Mouse (Mus musculus) myocyte (in vitro differentiated cells): ENCODE measurements around the gene Usp7.

Source experiments
- CEBPB ChIP-seq: IDR thresholded peaks from 2 replicates; pipeline ENCODE4 v1.6.1; 2011; ENCODE audit warnings: mild to moderate bottlenecking, moderate library complexity; ENCODE audit not compliant: poor library complexity, insufficient read depth, severe bottlenecking
- E2F4 ChIP-seq: IDR thresholded peaks from one replicate; pipeline ENCODE4 v1.6.1; 2011; ENCODE audit warnings: mild to moderate bottlenecking, control low read depth, moderate library complexity; ENCODE audit not compliant: insufficient read depth
- MAX ChIP-seq: IDR thresholded peaks from one replicate; pipeline ENCODE4 v1.6.1; 2011; ENCODE audit warnings: low read depth, mild to moderate bottlenecking, control low read depth
- MYOD1 ChIP-seq, 3 experiments: IDR thresholded peaks; one replicate each; pipeline ENCODE4 v1.6.1; 2011; ENCODE audit warnings: control low read depth in 2 of 3, low read depth in 2 of 3, mild to moderate bottlenecking in 2 of 3, moderate library complexity in 1 of 3; ENCODE audit not compliant: insufficient read length in 2 of 3, control insufficient read depth in 1 of 3
- MYOG ChIP-seq, 3 experiments: IDR thresholded peaks; one replicate each; pipeline ENCODE4 v1.6.1; 2011; ENCODE audit warnings: control low read depth in 2 of 3, low read depth in 2 of 3, mild to moderate bottlenecking in 2 of 3; ENCODE audit not compliant: insufficient read length in 2 of 3, control insufficient read depth in 1 of 3, insufficient read depth in 1 of 3
- POLR2A ChIP-seq: IDR thresholded peaks from one replicate; pipeline ENCODE4 v1.6.1; 2011; ENCODE audit warnings: low read depth, mild to moderate bottlenecking, control low read depth, moderate library complexity; ENCODE audit not compliant: insufficient read length
- POLR2AphosphoS2 ChIP-seq: IDR thresholded peaks from one replicate; pipeline ENCODE4 v1.6.1; 2011; ENCODE audit warnings: low read depth, control low read depth; ENCODE audit not compliant: insufficient read length
- REST ChIP-seq: IDR thresholded peaks from one replicate; pipeline ENCODE4 v1.6.1; 2011; ENCODE audit warnings: mild to moderate bottlenecking, control low read depth, moderate library complexity; ENCODE audit not compliant: insufficient read depth, insufficient read length
- TCF12 ChIP-seq: IDR thresholded peaks from one replicate; pipeline ENCODE4 v1.6.1; 2011; ENCODE audit warnings: mild to moderate bottlenecking, control low read depth; ENCODE audit not compliant: poor library complexity, insufficient read depth, severe bottlenecking
- TCF3 ChIP-seq: IDR thresholded peaks from one replicate; pipeline ENCODE4 v1.6.1; 2011; ENCODE audit warnings: low read depth, control low read depth; ENCODE audit not compliant: insufficient read length
- USF1 ChIP-seq: IDR thresholded peaks from one replicate; pipeline ENCODE4 v1.6.1; 2011; ENCODE audit warnings: low read depth, mild to moderate bottlenecking, control low read depth, moderate library complexity

- no peak for TF ChIP-seq POLR2AphosphoS2
- no peak for TF ChIP-seq MAX
- TF ChIP-seq POLR2A: no peak
- TF ChIP-seq E2F4: no peak
- no peak for TF ChIP-seq CEBPB
- no peak for TF ChIP-seq TCF12
- TF ChIP-seq USF1: no peak
- TF ChIP-seq TCF3: no peak
- no peak for TF ChIP-seq MYOD1 (IDR thresholded peaks at IDR 0.05; ENCODE audit: control insufficient read depth in 1 of 3, insufficient read length in 2 of 3, low read depth in 2 of 3)
- TF ChIP-seq MYOG (IDR thresholded peaks at IDR 0.05; ENCODE audit: control insufficient read depth in 1 of 3, insufficient read depth in 1 of 3, insufficient read length in 2 of 3, low read depth in 2 of 3): no peak
- no peak for TF ChIP-seq REST
These were observed 136.5 kb downstream of the Usp7 start for GRCm38 (mm10) chr16:8655599-8655998.
